Mouse (Mus musculus) cerebellum, adult 2 months (tissue): ENCODE measurements around the gene Ifna4. TPM values are rescaled to one million over a fixed set of nuclear protein-coding genes. Genes with fewer than 3 reads are reported as not detected.
"Not testable (repeated sequence)": the region's sequence is repeated elsewhere in the genome, so short reads cannot be mapped to it uniquely, and the experiment has no call there.

Experiments used
- DNase-seq, 2 experiments: peaks; one replicate each; pipeline ENCODE4 v3.0.0; 2021
- H3K27ac ChIP-seq: fragments of 200-500 bp; 2 replicates; pipeline ENCODE4 v1.5.1; 2012; ENCODE audit warnings: low read length, control low read depth, inconsistent platforms; ENCODE audit not compliant: insufficient read depth
- H3K27me3 ChIP-seq: fragments of 200-500 bp; 2 replicates; pipeline ENCODE4 v1.6.1; 2012; ENCODE audit warnings: inconsistent platforms, mild to moderate bottlenecking, low read length, moderate library complexity; ENCODE audit not compliant: control insufficient read depth, insufficient read depth
- H3K4me1 ChIP-seq: fragments of 200-500 bp; 2 replicates; pipeline ENCODE4 v1.6.1; 2011; ENCODE audit warnings: low read length; ENCODE audit not compliant: control insufficient read depth, insufficient read depth
- H3K4me3 ChIP-seq: fragments of 200-500 bp; replicated peaks from 2 replicates; pipeline ENCODE3; 2011; ENCODE audit warnings: mild to moderate bottlenecking, low read depth, low read length, control low read depth; ENCODE audit not compliant: insufficient read depth
- CTCF ChIP-seq: fragments of 200-500 bp; IDR thresholded peaks from 2 replicates; pipeline ENCODE4 v1.5.1; 2011; ENCODE audit warnings: low read depth, mild to moderate bottlenecking, control low read depth, low read length, moderate library complexity, borderline replicate concordance; ENCODE audit not compliant: insufficient read depth
- POLR2A ChIP-seq: fragments of 200-500 bp; IDR thresholded peaks from 2 replicates; pipeline ENCODE4 v1.6.1; 2011; ENCODE audit warnings: low read length, control low read depth, borderline replicate concordance; ENCODE audit not compliant: insufficient read depth
- WGBS: fragments of 180-500 bp; shearing (Covaris S2); methylation state at CpG from one replicate; pipeline ENCODE4 v1.1.7; 2018; 5-methylcytosine and 5-hydroxymethylcytosine counted together
- polyA plus RNA-seq: library from polyadenylated mRNA; depleted of rRNA; stranded (reverse); fragments of >200 nt; gene quantifications from 2 replicates; pipeline ENCODE4 v1.2.3, GENCODE M21; 2012; rRNA removed

Ifna4 gene
- polyA plus RNA-seq = not detected in 2 replicates

DNA sequence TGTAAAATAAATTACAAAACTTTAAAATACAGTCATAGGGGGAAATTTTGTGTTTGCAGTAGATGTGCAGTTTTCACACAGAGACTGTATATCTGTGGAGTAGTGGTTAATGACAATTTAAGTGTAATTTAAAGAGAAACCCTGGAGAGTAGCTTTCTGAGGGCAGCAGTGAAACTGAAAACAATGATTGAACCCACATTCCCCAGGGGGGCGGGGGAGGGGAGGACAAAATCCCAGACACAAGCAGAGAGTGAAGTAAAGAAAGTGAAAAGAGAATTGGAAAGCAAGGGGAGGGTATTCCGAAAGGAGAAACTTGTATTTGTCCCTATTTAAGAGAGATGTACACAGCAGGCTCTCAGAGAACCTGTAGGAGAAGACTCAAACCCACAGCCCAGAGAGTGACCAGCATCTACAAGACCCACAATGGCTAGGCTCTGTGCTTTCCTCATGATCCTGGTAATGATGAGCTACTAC lies at the start of gene Ifna4:
Gene Ifna4, plus strand, starts transcription at position 424 of the 474 bp plus-strand sequence.
- 37% methylated on average over 2 of the region's 2 CpGs for WGBS
- H3K4me3 ChIP-seq = no peak within 1 kb of the TSS
- H3K4me1 ChIP-seq = no peaks in the 10 kb centered on the region
- H3K27ac ChIP-seq = no peak within 1 kb of the TSS
- no peaks in the 10 kb centered on the region for H3K27me3 ChIP-seq
- no peak for DNase-seq
- TF ChIP-seq CTCF = no peak
- no peak for TF ChIP-seq POLR2A

GRCm38 (mm10) chr4:88793936-88794675 lies 47.6 kb upstream of the Ifna4 start, which contains the start of gene Gm13275:
TSS of gene Gm13275 (plus strand) at chr4:88794487.
- not testable (repeated sequence) for H3K4me3 ChIP-seq, H3K4me1 ChIP-seq, H3K27ac ChIP-seq, H3K27me3 ChIP-seq
- WGBS = under 1% methylated on average over 15 of the region's 52 CpGs
- peak; percentile 61 to 81 for DNase-seq
- TF ChIP-seq CTCF = peak; percentile 9; the same call in 1 of the 2 replicates

GRCm38 (mm10) chr4:88797097-88797496 lies 44.6 kb upstream of the Ifna4 start, which contains the start of gene Gm13279:
TSS of gene Gm13279 (plus strand) at chr4:88797397.
- no CpG with 5 or more reads among the region's 28 CpGs for WGBS
- H3K4me1 ChIP-seq, DNase-seq, H3K4me3 ChIP-seq, H3K27me3 ChIP-seq, H3K27ac ChIP-seq: not testable (repeated sequence)

GRCm38 (mm10) chr4:88799365-88799764 lies 42.3 kb upstream of the Ifna4 start, which contains the start of gene Gm13285:
TSS of gene Gm13285 (plus strand) at chr4:88799665.
- 12% methylated on average over 6 of the region's 7 CpGs for WGBS
- not testable (repeated sequence) for H3K4me3 ChIP-seq, H3K4me1 ChIP-seq, H3K27ac ChIP-seq, DNase-seq, H3K27me3 ChIP-seq

DNA sequence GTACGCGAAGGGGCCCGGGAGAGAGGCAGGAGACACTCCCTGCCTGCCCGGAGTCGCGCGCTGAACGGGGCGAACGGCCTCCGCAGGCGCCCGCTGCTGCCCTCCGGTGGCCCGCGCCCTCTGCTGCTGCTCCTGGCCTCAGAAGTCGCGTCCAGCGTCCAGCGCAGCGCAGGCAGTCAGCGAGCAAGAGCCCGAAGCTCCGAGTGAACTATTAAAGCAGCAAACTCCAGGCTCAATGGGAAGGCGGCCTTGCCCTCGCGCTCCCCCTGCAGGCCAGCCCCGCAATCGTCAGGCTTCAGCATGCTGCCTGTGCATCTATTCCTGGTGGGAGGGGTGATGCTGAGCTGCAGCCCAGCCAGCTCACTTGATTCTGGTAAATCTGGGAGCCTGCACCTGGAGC lies 38.7 kb upstream of the Ifna4 start, which contains the start of gene Gm13287:
Gene Gm13287, plus strand, starts transcription at position 301 of the 400 bp plus-strand sequence.
- H3K4me1 ChIP-seq, H3K27me3 ChIP-seq, DNase-seq, H3K4me3 ChIP-seq, H3K27ac ChIP-seq: not testable (repeated sequence)
- no CpG with 5 or more reads among the region's 29 CpGs for WGBS

GRCm38 (mm10) chr4:88805231-88805630 lies 36.4 kb upstream of the Ifna4 start, which contains the start of gene Gm13288:
TSS of gene Gm13288 (plus strand) at chr4:88805531.
- H3K4me3 ChIP-seq, DNase-seq, H3K27ac ChIP-seq, H3K4me1 ChIP-seq, H3K27me3 ChIP-seq: not testable (repeated sequence)
- no CpG with 5 or more reads among the region's 8 CpGs for WGBS

- H3K4me1 ChIP-seq, H3K27ac ChIP-seq, H3K27me3 ChIP-seq, H3K4me3 ChIP-seq: not testable (repeated sequence)
- WGBS = under 1% methylated on average over 23 of the region's 34 CpGs
- DNase-seq = peak; percentile 29 to 33
Measured at GRCm38 (mm10) chr4:88805761-88806160, 35.9 kb upstream of the Ifna4 start.

GRCm38 (mm10) chr4:88815928-88816327 lies 25.7 kb upstream of the Ifna4 start, which contains the start of gene Ifna7:
TSS of gene Ifna7 (plus strand) at chr4:88816228.
- H3K27ac ChIP-seq = no peak within 1 kb of the TSS
- H3K4me1 ChIP-seq = no peaks in the 10 kb centered on the region
- no peaks in the 10 kb centered on the region for H3K27me3 ChIP-seq
- WGBS = 58% methylated on average over 3 of the region's 3 CpGs
- no peak for DNase-seq
- TF ChIP-seq CTCF (no peak), POLR2A (no peak)
- no peak within 1 kb of the TSS for H3K4me3 ChIP-seq
